Mouse (Mus musculus) liver, postnatal 0 days (tissue): ENCODE measurements around the gene Rabac1.

Experiments used
- CTCF ChIP-seq: sonication (generic); IDR thresholded peaks from 2 replicates; pipeline ENCODE4 v1.5.1; 2016; ENCODE audit warnings: antibody characterized with exemption, low read depth
- EP300 ChIP-seq: IDR thresholded peaks from 2 replicates; pipeline ENCODE4 v1.6.1; 2016; ENCODE audit warnings: antibody characterized with exemption, low read depth, mild to moderate bottlenecking

DNA sequence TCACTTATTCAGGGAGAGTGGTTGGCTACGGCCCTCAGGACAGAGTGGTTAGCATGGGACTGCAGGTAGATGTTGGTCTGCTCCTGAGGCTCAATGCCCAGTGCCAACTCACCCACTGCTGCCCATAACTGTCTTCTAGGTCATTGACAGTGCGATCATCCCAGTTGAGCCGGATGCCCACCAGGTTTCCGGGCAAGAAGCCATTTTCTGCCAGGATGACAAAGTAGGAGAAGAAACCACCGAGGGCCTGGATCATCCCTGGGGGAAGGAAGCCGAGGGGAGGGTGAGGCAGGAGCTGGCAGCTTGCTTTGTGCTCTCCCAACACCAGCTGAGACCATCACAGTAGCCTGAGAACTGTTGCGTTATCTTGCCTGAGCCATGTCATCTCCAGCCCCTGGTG, 7.9 kb upstream of the Rabac1 start:
- no peak for TF ChIP-seq CTCF
- TF ChIP-seq EP300: no peak
